Mouse (Mus musculus) natural killer cell, adult 2 months (primary cell): ENCODE results near the gene Sval1.

ENCODE experiments used
- DNase-seq, 2 experiments: peaks; one replicate each; pipeline ENCODE4 v3.0.0; 2022; ENCODE audit warnings: low spot score in 2 of 2

Gene Sval1

GRCm38 (mm10) chr6:41951330-41951729 is at the start of gene Sval1:
Gene Sval1, plus strand, starts transcription at chr6:41951630.
- DNase-seq: no peak

- DNase-seq: no peak
These were observed 39.8 kb upstream of the Sval1 start for GRCm38 (mm10) chr6:41911625-41912024.

- no peak for DNase-seq
These were observed 36.5 kb upstream of the Sval1 start for GRCm38 (mm10) chr6:41914883-41915282.

GRCm38 (mm10) chr6:41967840-41968239 is 16.4 kb downstream of the Sval1 start, which contains the start of gene Sval3:
Gene Sval3, plus strand, starts transcription at chr6:41968140.
- DNase-seq: no peak
